Mouse (Mus musculus): ENCODE measurements around the gene Vps54. TPM values are rescaled to one million over a fixed set of nuclear protein-coding genes. Genes with fewer than 3 reads are reported as not detected.

Vps54 gene
- total and polyA plus RNA-seq, 3 experiments = 13.2 to 16.1 TPM; not detected in 1

DNA sequence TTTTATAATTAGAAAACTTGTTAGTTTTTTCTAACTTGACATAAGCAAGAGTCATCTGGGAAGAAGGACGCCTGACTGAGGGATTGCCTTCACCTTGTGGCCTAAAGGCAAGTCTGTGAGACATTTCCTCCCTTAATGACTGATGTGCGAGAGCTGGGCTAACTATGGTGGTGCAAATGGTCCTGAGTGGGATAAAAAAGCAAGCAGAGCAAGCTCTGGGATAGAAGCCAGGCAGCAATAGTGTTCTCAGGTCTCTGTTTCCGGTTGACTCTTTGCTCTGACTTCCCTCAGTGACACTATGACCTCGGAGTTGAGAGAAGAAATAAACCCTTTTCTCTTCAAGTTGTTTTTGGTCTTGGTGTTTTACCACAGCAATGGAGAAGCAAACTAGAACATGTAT lies 2.1 kb upstream of the Vps54 start:
- Histone ChIP-seq H3K9me3 (replicated peaks; ENCODE audit: insufficient read depth, low read length) (no peaks in the 10 kb centered on the region), H3K36me3 (ENCODE audit: control insufficient read depth in 1 of 2, insufficient read depth in 2 of 2, low read length in 2 of 2) (peaks cover 0 to 21% of the 10 kb centered on the region in 2 experiments; a peak in 2 of 4 replicates), H3K4me3 (ENCODE audit: control insufficient read depth in 1 of 2, insufficient read depth in 1 of 2, low read depth in 2 of 2, low read length in 2 of 2) (no peak overlapping the region), H3K79me2 (ENCODE audit: control insufficient read depth, insufficient read depth, low read length, poor library complexity) (peaks cover 30% of the 10 kb centered on the region), H3K27me3 (ENCODE audit: control insufficient read depth in 1 of 2, insufficient read depth in 2 of 2, low read length in 2 of 2) (peaks cover 0 to 4% of the 10 kb centered on the region in 2 experiments; a peak in 2 of 4 replicates), H3K4me1 (ENCODE audit: control insufficient read depth in 1 of 2, insufficient read depth in 2 of 2, low read length in 2 of 2) (peaks cover 10 to 19% of the 10 kb centered on the region in 2 experiments), H3K27ac (ENCODE audit: control insufficient read depth, low read depth, low read length) (no peak overlapping the region), H3K9ac (ENCODE audit: control insufficient read depth, low read depth, low read length, poor library complexity, severe bottlenecking) (no peak overlapping the region)
- TF ChIP-seq ZC3H11A (IDR thresholded peaks at IDR 0.05; ENCODE audit: low read depth, low read length) (no peak), MYB (IDR thresholded peaks at IDR 0.05; ENCODE audit: low read depth, low read length) (no peak), E2F4 (IDR thresholded peaks at IDR 0.05; ENCODE audit: borderline replicate concordance, low read depth, low read length) (no peak), CTCF (IDR thresholded peaks at IDR 0.05 in 2 of 3, conservative IDR thresholded peaks at IDR 0.05 in 1 of 3; ENCODE audit: control insufficient read depth in 1 of 3, insufficient read depth in 1 of 3, low read depth in 2 of 3, low read length in 3 of 3, poor library complexity in 1 of 3, severe bottlenecking in 1 of 3) (no peak), MAFK (IDR thresholded peaks at IDR 0.05; ENCODE audit: borderline replicate concordance, low read depth, low read length) (no peak), MYC (IDR thresholded peaks at IDR 0.05; ENCODE audit: low read depth, low read length) (no peak), BHLHE40 (IDR thresholded peaks at IDR 0.05; ENCODE audit: borderline replicate concordance, low read depth, low read length) (no peak), EP300 (IDR thresholded peaks at IDR 0.05; ENCODE audit: low read depth in 1 of 2, low read length in 2 of 2) (no peak), GATA1 (IDR thresholded peaks at IDR 0.05; ENCODE audit: low read depth, low read length) (no peak), TAL1 (IDR thresholded peaks at IDR 0.05; ENCODE audit: low read length) (no peak), ELF1 (IDR thresholded peaks at IDR 0.05; ENCODE audit: low read depth, low read length) (no peak), TBP (IDR thresholded peaks at IDR 0.05; ENCODE audit: low read depth, low read length) (no peak), UBTF (IDR thresholded peaks at IDR 0.05; ENCODE audit: borderline replicate concordance, insufficient read depth, low read depth, low read length) (no peak), SMC3 (IDR thresholded peaks at IDR 0.05; ENCODE audit: low read depth, low read length) (no peak), CHD2 (IDR thresholded peaks at IDR 0.05; ENCODE audit: low read length) (no peak), ZNF384 (IDR thresholded peaks at IDR 0.05; ENCODE audit: low read depth, low read length) (no peak)
- DNase-seq (ENCODE audit: low read depth, low spot score) = peak; percentile 32

DNA sequence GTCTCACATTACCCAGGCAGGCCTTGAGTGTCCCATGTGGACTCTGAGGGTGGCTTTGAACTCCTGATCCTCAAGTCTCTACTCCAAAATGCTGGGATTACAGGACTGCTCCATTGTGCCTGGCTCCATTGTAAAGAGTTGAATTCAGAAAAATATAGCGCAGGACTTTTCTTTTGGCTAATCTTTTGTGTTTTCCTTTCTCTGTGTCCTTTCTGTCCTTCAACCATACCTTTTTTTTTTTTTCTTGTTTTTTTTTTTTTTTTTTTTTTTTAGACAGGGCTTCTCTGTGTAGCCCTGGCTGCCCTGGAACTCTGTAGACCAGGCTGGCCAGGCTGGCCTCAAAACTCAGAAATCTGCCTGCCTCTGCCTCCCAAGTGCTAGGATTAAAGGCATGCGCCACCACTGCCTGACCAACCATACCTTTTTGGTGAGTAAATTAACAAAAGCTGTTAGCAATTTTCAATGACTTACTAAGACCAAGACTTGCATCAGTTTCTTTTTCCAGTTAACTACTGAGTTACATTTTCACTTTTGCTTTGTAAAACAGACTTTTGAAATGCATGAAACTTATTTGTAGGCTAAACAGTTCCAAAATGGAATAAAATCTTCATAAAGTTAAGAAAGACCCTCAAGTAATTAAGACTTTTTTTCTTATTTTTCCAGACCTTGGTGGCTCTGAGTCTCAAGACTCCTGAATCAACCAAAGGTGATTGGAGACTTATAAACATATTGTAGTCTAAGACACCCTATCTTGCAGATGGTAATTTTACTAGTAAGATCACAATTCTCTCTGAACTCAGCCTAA lies 1.4 kb upstream of the Vps54 start:
- H3K36me3 ChIP-seq (ENCODE audit: control insufficient read depth in 1 of 2, insufficient read depth in 2 of 2, low read length in 2 of 2) = peaks cover 0 to 26% of the 10 kb centered on the region in 2 experiments; a peak in 2 of 4 replicates
- peak overlapping the region; percentile 86 to 99; a peak in 3 of 4 replicates for H3K4me3 ChIP-seq (ENCODE audit: control insufficient read depth in 1 of 2, insufficient read depth in 1 of 2, low read depth in 2 of 2, low read length in 2 of 2)
- H3K27me3 ChIP-seq (ENCODE audit: control insufficient read depth in 1 of 2, insufficient read depth in 2 of 2, low read length in 2 of 2) = no peaks in the 10 kb centered on the region
- H3K27ac ChIP-seq (ENCODE audit: control insufficient read depth, low read depth, low read length) = peak overlapping the region; percentile 75
- peak; percentile 37 for DNase-seq (ENCODE audit: low read depth, low spot score)
- TF ChIP-seq ZMIZ1 (IDR thresholded peaks at IDR 0.05; ENCODE audit: low read depth, low read length) (peak; percentile 55), KAT2A (conservative IDR thresholded peaks at IDR 0.05; ENCODE audit: low read depth, low read length) (no peak; the same call in 1 of the 2 replicates), CHD1 (IDR thresholded peaks at IDR 0.05; ENCODE audit: low read depth, low read length) (no peak), ZC3H11A (IDR thresholded peaks at IDR 0.05; ENCODE audit: low read depth, low read length) (no peak), POLR2A (IDR thresholded peaks at IDR 0.05; ENCODE audit: control insufficient read depth in 1 of 2, insufficient read depth in 1 of 2, low read depth in 1 of 2, low read length in 2 of 2, poor library complexity in 1 of 2) (no peak), ZNF384 (IDR thresholded peaks at IDR 0.05; ENCODE audit: low read depth, low read length) (peak; percentile 52; the same call in 1 of the 2 replicates)
- H3K79me2 ChIP-seq (ENCODE audit: control insufficient read depth, insufficient read depth, low read length, poor library complexity) = peaks cover 33% of the 10 kb centered on the region
- peak overlapping the region; percentile 100 for H3K9ac ChIP-seq (ENCODE audit: control insufficient read depth, low read depth, low read length, poor library complexity, severe bottlenecking)
- H3K9me3 ChIP-seq (replicated peaks; ENCODE audit: insufficient read depth, low read length) = no peaks in the 10 kb centered on the region
- H3K4me1 ChIP-seq (ENCODE audit: control insufficient read depth in 1 of 2, insufficient read depth in 2 of 2, low read length in 2 of 2) = peaks cover 10 to 19% of the 10 kb centered on the region in 2 experiments

Measured in MEL (cell line).